Mouse (Mus musculus): ENCODE results near the gene Vmn1r8. TPM values are rescaled to one million over a fixed set of nuclear protein-coding genes. Genes with fewer than 3 reads are reported as not detected.
"Not testable (repeated sequence)": the region's sequence is repeated elsewhere in the genome, so short reads cannot be mapped to it uniquely, and the experiment has no call there.

The Vmn1r8 gene
- not detected for total RNA-seq (2021)

GRCm38 (mm10) chr6:57031984-57032383 lies at the start of gene Vmn1r8:
Vmn1r8 (plus strand) TSS chr6:57032284.
- intact Hi-C loops (cut with DNase I) = no loop called here
- DNase-seq (ENCODE audit: low spot score in 2 of 2) = no peak

- DNase-seq (ENCODE audit: low spot score in 2 of 2) = no peak
- intact Hi-C loops (cut with DNase I) = no loop called here
Measured at GRCm38 (mm10) chr6:56996943-56997342, 35.1 kb upstream of the Vmn1r8 start, which contains the start of gene Vmn1r6. Vmn1r6 (plus strand) TSS chr6:56997243.

DNA sequence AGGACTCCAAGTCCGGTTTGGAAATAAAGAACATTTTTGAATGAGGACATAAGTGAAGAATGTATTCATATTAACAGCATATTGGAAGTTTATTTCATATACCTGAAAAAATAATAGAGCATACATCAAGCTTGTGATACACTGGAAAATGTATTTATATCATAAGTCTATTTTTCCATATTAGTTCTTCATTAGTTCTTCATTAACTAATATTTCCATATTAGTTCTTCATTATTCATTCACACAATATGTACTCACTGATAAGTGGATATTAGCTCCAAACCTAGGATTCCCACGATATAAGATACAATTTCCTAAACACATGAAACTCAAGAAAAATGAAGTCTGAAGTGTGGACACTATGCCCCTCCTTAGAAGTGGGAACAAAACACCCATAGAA lies 6.9 kb upstream of the Vmn1r8 start, which contains the start of gene Vmn1r7:
TSS of gene Vmn1r7 (minus strand) at position 101 of the 400 bp plus-strand sequence.
- intact Hi-C loops (cut with DNase I); DNase-seq (ENCODE audit: low spot score in 2 of 2): not testable (repeated sequence)

GRCm38 (mm10) chr6:57034674-57035073 lies 2.6 kb downstream of the Vmn1r8 start:
- no peak for DNase-seq (ENCODE audit: low spot score in 2 of 2)
- intact Hi-C loops (cut with DNase I) = no loop called here

DNA sequence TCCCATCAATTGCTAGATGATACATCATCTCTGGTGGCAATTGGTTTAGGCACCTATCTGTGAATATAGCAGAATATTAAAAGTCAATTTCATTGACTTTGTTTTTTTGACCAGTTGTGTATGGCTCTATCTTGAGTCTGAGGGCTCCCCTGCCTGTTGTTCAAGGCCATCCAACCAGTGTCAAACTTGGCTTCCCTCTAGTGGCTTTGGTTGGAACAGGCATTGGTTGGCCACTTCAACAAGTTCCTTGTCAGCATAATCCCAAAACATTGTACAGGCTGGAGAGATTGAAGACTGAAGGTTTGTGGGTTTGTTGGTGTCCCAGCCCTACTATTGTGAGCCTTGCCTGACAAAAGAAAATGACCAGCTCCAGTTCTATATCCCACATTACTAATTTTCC lies 31.6 kb downstream of the Vmn1r8 start:
- no peak for DNase-seq (ENCODE audit: low spot score in 2 of 2)
- intact Hi-C loops (cut with DNase I) = no loop called here

GRCm38 (mm10) chr6:57066487-57066886 lies 34.4 kb downstream of the Vmn1r8 start, which contains the start of gene Vmn1r9:
Vmn1r9 (plus strand) TSS chr6:57066787.
- no peak for DNase-seq (ENCODE audit: low spot score in 2 of 2)
- intact Hi-C loops (cut with DNase I) = no loop called here

Other genes starting within 250 kb of the Vmn1r8 start
- gene Kbtbd2, start 234.5 kb upstream of the Vmn1r8 start, total RNA-seq (2021) = 10 to 100 TPM; 54.7 to 58.6 TPM
- 10 to 100 TPM; 26.7 to 29.0 TPM for gene Fkbp9, start 200.2 kb upstream of the Vmn1r8 start, total RNA-seq (2021)
- gene Nt5c3, start 108.4 kb upstream of the Vmn1r8 start, total RNA-seq (2021) = 10 to 100 TPM; 52.3 to 52.9 TPM
- gene Vmn1r4, start 108.3 kb upstream of the Vmn1r8 start, total RNA-seq (2021) = under 1 TPM; 0.15 to 0.57 TPM
- not detected for gene Vmn1r5, start 62.0 kb upstream of the Vmn1r8 start, total RNA-seq (2021)
- gene Vmn1r6, start 35.0 kb upstream of the Vmn1r8 start, total RNA-seq (2021) = not detected
- not detected for gene Vmn1r7, start 7.0 kb upstream of the Vmn1r8 start, total RNA-seq (2021)
- not detected for gene Vmn1r9, start 34.5 kb downstream of the Vmn1r8 start, total RNA-seq (2021)
- gene Vmn1r10, start 77.2 kb downstream of the Vmn1r8 start, total RNA-seq (2021) = not detected
- gene Vmn1r11, start 101.2 kb downstream of the Vmn1r8 start, total RNA-seq (2021) = not detected
- gene Vmn1r12, start 124.6 kb downstream of the Vmn1r8 start, total RNA-seq (2021) = not detected
- not detected for gene Vmn1r13, start 171.0 kb downstream of the Vmn1r8 start, total RNA-seq (2021)
- gene Vmn1r14, start 199.4 kb downstream of the Vmn1r8 start, total RNA-seq (2021) = not detected
- not detected for gene Vmn1r15, start 225.7 kb downstream of the Vmn1r8 start, total RNA-seq (2021)

All from left cerebral cortex, postnatal 36 days (tissue).